Mouse (Mus musculus) adrenal gland, adult 18-20 months (tissue): ENCODE results near the gene Kctd4. TPM values are rescaled to one million over a fixed set of nuclear protein-coding genes. Genes with fewer than 3 reads are reported as not detected.
"Not testable (repeated sequence)": the region's sequence is repeated elsewhere in the genome, so short reads cannot be mapped to it uniquely, and the experiment has no call there.

Experiments
- DNase-seq, 2 experiments: peaks; one replicate each; pipeline ENCODE4 v3.0.0; 2021 to 2022; ENCODE audit warnings: low spot score in 2 of 2
- long read RNA-seq, 2 experiments: library from polyadenylated mRNA; stranded (forward); transcript quantifications; one replicate each; pipeline ENCODE4 v2.0.0; 2021
- total RNA-seq, 2 experiments: library from RNA; stranded (reverse); gene quantifications; 1 replicate in 1 of 2; 2 replicates in 1 of 2; pipeline ENCODE4 v1.2.3; 2021

Gene Kctd4
- total RNA-seq = not detected
- long read RNA-seq, experiment 1 = 0 reads
- long read RNA-seq, experiment 2 = 0 reads

DNA sequence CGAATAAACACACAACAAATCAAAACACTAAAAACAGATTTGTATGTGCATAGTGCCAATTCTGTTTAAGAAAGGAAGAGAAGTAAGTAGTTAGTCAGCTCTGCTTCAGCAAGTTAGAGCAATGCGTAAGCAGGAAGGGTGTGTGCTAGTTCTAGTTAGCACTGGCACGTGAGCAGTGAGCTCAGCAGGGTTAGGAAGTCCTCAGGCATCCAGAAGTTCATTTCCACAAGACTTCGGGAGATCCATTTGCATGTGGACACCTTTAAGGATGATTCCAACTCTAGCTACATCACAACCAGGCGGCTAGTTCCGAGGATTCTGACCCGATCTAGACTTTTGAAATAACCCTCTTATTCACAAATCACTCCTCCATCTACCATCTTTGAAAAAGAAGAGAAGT, at the start of gene Kctd4:
TSS of gene Kctd4 (plus strand) at position 244 of the 400 bp plus-strand sequence.
- DNase-seq = no peak

DNA sequence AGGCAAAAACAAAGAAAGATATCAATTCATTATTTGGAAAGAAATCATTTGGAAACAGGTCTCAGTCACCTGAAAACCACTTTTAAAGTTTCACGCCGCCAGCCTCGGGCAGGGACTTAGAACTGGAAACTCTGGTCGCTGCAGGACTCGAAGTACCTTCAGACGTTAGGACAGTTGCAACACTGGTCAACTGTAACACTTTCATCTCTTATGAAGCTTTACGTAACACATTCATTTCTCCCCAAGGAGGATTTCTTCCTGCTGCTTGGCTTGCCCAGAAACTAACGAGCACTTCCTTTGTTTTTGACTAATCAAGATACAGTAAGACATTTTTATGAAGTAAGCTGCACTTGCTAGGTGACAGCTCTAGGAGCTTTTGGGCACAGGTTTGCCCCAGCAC, 47.9 kb upstream of the Kctd4 start:
- no peak for DNase-seq

DNA sequence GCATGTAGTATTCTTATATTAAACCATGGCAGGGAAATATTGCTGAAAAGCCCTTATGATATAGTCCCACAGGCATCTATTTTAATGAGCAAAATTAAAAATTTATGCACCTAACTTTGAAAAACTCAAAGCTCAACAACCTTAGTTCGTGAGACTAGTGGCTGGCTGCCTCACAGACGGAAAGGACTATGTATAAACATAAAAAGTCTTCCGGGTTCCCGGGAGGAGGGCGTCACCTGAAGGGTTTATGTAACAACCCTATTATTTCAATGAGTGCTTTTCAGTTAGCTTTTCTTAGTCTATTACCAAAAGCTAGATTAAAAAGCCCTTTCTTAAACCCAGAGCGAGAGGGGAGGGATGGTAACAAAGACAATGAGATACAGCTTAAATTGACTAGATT, 42.8 kb upstream of the Kctd4 start:
- no peak for DNase-seq

DNA sequence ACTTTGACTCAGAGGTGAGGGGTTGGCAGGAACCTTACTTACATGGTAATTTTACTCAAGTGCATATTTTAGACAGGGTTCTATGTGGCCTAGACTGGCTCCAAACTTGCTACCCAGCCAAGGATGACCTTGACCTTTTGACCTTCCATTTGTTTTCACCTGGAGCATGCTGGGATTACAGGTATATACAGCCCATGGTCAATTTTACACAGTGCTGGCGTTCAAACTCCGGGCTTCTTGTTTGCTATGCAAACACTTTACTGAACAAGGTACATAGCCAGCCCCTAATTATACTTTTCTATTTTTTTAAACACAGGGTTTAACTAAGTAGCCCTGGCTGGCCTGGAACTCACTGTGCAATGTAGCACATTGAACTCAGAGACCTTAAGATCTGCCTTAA, 42.1 kb upstream of the Kctd4 start:
- no peak for DNase-seq

DNA sequence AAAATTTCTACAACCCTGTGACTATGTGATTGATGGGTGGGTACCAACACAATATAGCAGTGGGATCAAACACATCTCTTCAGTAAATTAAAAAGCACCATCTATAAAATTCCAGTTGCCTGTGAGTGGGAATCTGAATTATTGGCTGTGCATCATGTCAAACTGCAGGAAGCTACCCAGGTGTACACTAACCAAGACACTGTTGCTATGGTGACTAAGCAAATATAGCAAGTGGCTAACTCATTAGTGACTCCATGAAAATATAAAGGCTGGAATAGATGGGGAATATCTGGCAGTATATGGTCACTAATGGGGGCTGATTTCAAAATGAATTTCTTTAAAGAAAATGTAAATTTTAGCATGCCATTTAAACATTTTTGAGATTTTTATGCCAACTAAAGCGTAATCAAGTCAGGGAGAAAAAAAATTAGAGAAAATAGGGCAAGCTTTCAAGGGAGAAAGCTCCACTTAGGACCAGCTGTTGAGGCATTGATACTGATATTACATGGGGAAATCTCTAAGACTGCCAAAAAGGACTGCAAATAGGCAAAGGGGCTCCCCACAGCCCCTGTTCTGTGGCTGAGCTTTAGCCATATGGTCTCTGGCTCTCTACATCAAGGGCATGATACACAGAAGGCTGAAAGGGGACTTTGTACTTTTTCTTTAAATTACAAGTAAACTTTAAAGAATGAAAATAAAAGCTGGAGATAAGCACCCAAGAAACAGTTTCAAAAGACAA, 31.3 kb upstream of the Kctd4 start:
- DNase-seq = no peak

DNA sequence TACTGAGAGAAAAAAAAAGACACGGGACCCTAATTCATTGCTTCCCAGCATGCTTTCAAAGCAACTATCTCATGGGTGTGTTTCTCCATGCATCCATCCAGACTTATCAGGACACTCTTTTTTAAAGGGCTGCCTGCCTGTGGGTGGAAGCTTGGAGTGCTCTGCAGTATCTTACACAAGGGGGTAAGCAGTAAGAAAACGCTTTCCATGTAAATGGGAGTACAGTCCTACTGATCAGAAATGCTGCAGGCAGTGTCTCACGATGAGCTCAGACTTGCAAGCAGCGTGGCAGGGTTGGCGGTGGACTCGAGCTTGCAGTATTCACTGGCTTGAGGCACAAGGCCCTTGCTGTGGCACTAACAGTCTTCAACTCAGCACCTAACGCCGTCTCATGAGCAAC, 25.1 kb upstream of the Kctd4 start:
- DNase-seq = not testable (repeated sequence)

GRCm38 (mm10) chr14:75931266-75931665, 23.5 kb upstream of the Kctd4 start:
- no peak for DNase-seq

- DNase-seq = no peak
These were observed 20.4 kb upstream of the Kctd4 start for GRCm38 (mm10) chr14:75934359-75934758.

- no peak for DNase-seq
These were observed 17.1 kb upstream of the Kctd4 start for GRCm38 (mm10) chr14:75937714-75938113.

- no peak for DNase-seq
These were observed 13.3 kb upstream of the Kctd4 start for GRCm38 (mm10) chr14:75941500-75941899.

DNA sequence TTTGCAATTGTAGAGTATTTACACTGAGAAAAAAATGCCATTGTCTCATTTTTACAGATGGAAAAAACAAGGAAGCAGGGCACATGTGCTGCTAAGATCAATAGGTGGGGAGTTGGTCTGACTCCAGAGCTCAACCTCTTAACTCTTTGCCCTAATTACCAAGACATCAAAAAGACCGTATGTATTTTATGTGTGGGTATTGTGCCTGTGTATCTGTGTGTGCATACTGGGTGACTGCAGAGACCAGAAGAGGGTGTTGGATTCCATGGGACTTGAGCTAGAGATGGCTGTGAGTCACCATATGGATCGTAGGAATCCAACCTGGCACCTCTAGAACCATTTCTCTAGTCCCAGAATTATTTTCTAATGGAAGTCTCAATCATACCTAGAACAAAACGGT, 12.4 kb upstream of the Kctd4 start:
- DNase-seq = no peak

DNA sequence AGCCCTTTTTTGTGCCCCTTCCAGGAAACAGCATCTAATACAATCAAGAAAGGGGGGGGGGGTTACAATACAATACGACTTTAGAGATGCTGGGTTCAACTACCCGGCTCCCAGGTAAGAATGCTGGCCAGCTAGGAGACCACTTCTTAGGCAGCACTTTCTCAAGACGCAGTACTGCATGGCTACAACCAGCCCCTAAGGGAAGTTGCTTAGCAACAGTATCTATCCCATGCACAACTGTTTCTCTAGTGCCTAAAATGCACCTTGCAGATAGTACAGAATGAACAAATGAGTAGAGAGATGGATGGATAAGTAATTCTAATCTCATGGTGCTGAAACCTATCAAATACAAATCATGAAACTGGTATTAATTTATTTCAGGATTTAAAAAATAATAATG, 7.1 kb upstream of the Kctd4 start:
- no peak for DNase-seq

DNA sequence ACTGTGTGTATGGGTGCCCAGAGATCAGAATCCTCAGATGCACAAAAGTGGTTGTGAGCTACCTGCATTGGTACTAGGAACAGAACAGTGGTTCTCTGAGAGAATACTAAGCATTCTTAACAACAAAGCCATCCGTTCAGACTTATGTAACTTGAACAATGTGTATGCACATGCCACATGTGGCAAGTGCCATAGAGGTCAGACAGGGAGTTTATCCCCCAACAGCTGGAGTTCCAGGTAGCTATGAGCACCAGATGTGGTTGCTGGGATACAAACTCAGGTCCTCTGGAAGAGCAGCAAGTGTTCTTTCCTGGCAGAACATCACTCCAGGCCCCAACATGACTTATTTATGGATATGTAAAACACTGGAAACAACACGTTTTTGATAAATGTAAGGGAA, 1.8 kb upstream of the Kctd4 start:
- no peak for DNase-seq

GRCm38 (mm10) chr14:75962250-75962649, 7.4 kb downstream of the Kctd4 start:
- DNase-seq = no peak

DNA sequence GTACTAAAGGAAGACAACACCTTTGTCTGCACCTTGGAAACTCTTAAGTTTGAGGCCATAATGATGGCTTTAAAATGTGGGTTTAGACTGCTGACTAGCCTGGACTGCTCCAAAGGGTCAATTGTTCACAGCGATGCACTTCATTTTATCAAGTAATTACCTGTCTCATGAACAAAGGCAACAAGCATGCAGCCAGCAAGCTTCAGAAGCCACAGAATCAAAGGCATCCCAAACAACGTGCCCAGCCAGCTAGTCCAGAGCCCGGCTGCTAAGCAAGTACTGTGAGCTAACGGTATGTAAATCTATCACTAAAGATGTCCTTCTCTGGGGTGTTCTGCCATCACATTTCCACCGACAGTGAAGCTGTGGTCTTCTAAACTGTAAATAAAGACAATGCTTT, 8.4 kb downstream of the Kctd4 start:
- no peak for DNase-seq

GRCm38 (mm10) chr14:75964000-75964399, 9.2 kb downstream of the Kctd4 start:
- DNase-seq = no peak

DNA sequence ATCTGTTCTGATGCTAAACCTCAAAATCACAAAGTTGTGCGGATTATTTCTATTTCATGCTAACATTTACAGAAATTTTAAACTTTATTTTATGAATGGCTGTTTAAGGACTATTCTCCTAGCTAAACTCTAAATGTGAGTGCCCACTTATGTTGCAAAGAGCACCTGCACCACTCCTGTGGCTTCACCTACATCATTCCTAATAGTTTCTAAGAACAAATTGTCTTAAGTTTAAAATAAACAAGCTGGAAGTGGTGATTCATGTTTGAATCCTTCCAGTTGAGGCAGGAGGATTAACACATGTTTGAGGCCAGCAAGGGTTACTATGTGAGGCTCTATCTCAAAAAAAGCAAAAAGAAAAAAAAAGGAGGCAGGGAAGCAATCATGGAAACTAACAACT, 9.6 kb downstream of the Kctd4 start:
- DNase-seq = no peak

DNA sequence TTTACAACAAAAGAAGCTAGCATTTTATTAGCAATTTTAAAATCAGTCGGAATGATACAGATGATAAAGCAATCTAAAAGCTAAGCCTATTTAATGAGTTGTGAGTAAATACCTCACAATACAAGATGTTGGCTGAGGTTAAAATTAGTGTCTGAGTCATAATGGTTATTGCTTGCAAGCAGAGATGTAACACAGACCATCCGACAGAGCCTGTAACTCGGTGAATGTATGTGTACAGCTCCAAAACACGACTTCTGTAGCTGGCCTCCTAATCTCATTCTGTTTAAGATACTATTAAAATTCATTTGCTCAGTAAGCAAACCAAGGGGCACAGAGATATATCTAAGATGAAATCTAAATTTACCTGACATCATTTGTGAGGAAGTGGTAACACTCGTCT, 12.5 kb downstream of the Kctd4 start:
- DNase-seq = no peak

GRCm38 (mm10) chr14:75976107-75976506, 21.3 kb downstream of the Kctd4 start:
- DNase-seq = no peak

DNA sequence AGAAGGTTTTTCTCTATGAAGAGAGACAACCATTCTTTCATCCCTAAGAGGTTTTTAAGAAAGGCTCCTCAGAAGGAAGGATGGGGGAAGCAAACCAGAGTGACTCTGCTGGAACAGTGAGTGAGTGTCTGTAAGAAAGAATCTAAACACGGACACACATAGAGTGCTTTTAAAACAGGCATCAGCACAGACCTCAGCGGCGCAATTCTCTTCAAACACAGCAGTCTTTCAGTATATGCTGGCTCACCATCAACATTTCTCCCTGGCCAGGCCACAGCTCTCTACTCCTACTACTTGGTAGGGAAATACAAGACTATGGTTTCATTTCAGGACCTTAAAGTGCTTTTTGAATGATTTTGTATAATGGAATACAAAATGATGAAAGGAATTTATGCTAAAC, 26.4 kb downstream of the Kctd4 start:
- no peak for DNase-seq

DNA sequence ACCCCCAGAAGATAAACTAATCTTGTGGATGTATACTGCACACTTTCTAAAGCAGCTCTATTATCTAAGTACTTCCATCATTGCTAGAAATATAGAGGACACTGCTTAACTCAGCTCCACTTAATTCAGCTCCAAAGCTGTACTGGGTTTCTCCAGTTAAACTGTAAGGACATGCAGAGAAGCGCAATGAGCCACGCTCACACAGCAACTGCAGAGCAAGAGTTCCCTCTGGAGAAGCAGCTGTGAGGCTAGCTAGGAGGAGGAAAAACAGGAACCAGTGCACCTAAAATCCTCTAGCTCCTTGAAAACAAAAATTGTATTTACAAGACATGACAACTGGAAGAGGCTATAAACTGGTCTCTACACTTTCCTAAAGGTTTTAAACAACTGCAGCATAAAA, 29.1 kb downstream of the Kctd4 start:
- no peak for DNase-seq

DNA sequence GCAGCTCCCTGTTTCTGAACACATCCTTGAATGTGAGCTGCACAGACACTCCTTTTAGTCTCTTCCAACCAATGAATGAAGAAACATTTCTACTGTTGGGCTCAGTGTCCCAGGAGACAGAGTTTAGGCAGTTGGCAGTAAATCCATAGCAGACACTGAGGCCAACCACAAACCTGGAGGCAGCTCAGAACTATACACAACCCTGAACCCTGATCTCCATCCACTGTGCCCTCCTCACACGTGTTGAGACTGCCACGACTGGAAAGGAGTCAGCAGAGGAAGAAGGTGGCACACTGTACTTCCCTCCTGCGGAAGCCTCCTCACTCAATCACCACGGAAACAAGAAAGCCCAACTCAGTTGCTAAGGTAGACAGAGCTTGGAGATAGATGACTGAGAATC, 30.3 kb downstream of the Kctd4 start:
- no peak for DNase-seq

GRCm38 (mm10) chr14:75986878-75987483, 32.2 kb downstream of the Kctd4 start:
- DNase-seq = no peak
